Mouse (Mus musculus) adrenal gland, postnatal 14 days (tissue): Measurements from ENCODE around the gene Gm11116. TPM values are rescaled to one million over a fixed set of nuclear protein-coding genes. Genes with fewer than 3 reads are reported as not detected.
"Not testable (repeated sequence)": the region's sequence is repeated elsewhere in the genome, so short reads cannot be mapped to it uniquely, and the experiment has no call there.

Experiments used
- DNase-seq: peaks from one replicate; pipeline ENCODE4 v3.0.0; 2021; ENCODE audit warnings: mixed read lengths
- long read RNA-seq, 2 experiments: library from polyadenylated mRNA; stranded (forward); transcript quantifications; one replicate each; pipeline ENCODE4 v2.0.0; 2021
- total RNA-seq: library from RNA; stranded (reverse); gene quantifications from 2 replicates; pipeline ENCODE4 v1.2.3, GENCODE M21; 2021

Gm11116 gene
- not detected in 2 replicates for total RNA-seq
- long read RNA-seq, experiment 1 = 0 reads
- long read RNA-seq, experiment 2 = 0 reads

- no peak for DNase-seq
Observed at GRCm38 (mm10) chr5:88111430-88111829, at the start of gene Gm11116. TSS of gene Gm11116 (minus strand) at chr5:88111530.

DNA sequence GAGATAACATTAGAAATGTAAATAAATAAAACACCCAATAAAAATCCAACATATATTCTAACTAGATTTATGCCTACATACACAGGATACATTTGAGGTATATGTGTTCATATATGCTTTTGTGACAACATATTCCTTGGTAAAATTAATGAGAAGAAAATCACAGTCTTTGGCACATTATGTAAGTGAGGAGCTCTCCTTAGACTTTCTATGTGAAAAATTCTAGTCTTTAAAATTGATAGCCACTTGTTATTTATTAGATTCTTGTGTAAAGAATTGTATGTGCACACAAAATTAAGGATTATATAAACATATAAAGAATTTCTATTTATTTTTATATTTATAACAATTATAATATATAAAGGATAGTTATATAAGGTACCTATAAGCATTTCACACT lies 42.7 kb upstream of the Gm11116 start, which contains the start of gene Gm11115:
Gm11115 (minus strand) TSS at position 101 of the 400 bp plus-strand sequence.
- no peak for DNase-seq

GRCm38 (mm10) chr5:88086256-88086655 lies 25.1 kb downstream of the Gm11116 start, which contains the start of gene Smr2:
TSS of gene Smr2 (plus strand) at chr5:88086556.
- not testable (repeated sequence) for DNase-seq

Other genes starting within 250 kb of the Gm11116 start
- not detected in 2 replicates for gene Odam, start 226.5 kb downstream of the Gm11116 start, total RNA-seq
- not detected in 2 replicates for gene Csn3, start 186.0 kb downstream of the Gm11116 start, total RNA-seq
- gene 2310003L06Rik, start 142.1 kb downstream of the Gm11116 start, total RNA-seq = not detected in 2 replicates
- not detected in 2 replicates for gene Gm28434, start 142.0 kb downstream of the Gm11116 start, total RNA-seq
- gene Cabs1, start 132.1 kb downstream of the Gm11116 start, total RNA-seq = not detected in 2 replicates
- gene Smr3a, start 109.0 kb downstream of the Gm11116 start, total RNA-seq = not detected in 2 replicates
- not detected in 2 replicates for gene Smr2, start 25.0 kb downstream of the Gm11116 start, total RNA-seq
- not detected in 2 replicates for gene Gm11115, start 42.6 kb upstream of the Gm11116 start, total RNA-seq
- gene Gm7714, start 157.4 kb upstream of the Gm11116 start, total RNA-seq = not detected in 2 replicates
- not detected in 2 replicates for gene Prol1, start 205.8 kb upstream of the Gm11116 start, total RNA-seq